Mouse (Mus musculus) layer of hippocampus, postnatal 36 days (tissue): Measurements from ENCODE around the gene Wdr62. TPM values are rescaled to one million over a fixed set of nuclear protein-coding genes. Genes with fewer than 3 reads are reported as not detected.
A peak's percentile ranks its signal among the peaks of the same experiment; 100 is the strongest.

Experiments used
- DNase-seq, 2 experiments: peaks; one replicate each; pipeline ENCODE4 v3.0.0; 2022
- total RNA-seq, 2 experiments: library from RNA; stranded (reverse); gene quantifications; 2 replicates each; pipeline ENCODE4 v1.2.3; 2021

Gene Wdr62
- total RNA-seq, 2 experiments from 2014 or later, result 0.94 to 2.1 TPM

- no peak for DNase-seq
These were observed 26.0 kb upstream of the Wdr62 start for GRCm38 (mm10) chr7:30306083-30306779.

- no peak for DNase-seq
These were observed 20.7 kb upstream of the Wdr62 start for GRCm38 (mm10) chr7:30300914-30301313.

DNA sequence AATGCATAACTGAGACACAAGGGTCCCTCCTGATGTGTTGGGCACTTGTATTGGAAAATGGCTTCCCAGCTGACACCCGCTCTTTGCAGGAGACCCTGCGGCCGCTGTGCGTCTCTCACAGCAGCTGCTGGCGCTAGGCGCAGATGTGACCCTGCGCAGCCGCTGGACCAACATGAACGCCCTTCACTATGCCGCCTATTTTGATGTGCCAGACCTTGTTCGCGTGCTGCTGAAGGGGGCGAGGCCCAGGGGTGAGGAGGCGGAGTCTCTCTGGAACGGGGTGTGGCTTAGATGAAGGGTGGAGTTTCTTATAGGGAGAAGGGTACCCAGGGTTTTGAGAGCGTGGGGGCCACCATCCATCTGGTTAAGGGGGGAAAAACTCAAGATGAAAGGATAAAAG lies 17.0 kb upstream of the Wdr62 start:
- no peak for DNase-seq

- no peak for DNase-seq
These were observed 16.6 kb upstream of the Wdr62 start for GRCm38 (mm10) chr7:30296816-30297215.

GRCm38 (mm10) chr7:30295103-30295502 lies 14.9 kb upstream of the Wdr62 start:
- DNase-seq, result peak; percentile 31 to 46

DNA sequence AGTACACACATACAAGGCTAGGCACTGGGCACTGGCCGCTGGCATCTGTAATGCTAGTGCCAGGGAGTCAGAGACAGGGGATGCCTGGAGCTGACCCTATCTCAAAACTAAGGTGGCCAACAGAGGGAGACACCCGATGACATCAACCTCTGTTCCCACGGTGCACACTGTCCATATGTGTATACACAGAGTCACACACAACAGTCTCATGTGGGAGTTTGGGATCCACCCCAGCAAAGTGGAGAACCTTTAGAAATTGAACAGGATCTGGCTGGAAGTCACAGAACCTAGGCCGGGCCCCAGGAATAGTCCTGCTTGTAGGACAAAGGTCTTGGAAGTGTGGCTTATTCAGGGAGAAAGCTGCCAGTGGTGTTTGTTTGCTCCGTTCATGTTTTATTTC lies 14.1 kb upstream of the Wdr62 start:
- no peak for DNase-seq

DNA sequence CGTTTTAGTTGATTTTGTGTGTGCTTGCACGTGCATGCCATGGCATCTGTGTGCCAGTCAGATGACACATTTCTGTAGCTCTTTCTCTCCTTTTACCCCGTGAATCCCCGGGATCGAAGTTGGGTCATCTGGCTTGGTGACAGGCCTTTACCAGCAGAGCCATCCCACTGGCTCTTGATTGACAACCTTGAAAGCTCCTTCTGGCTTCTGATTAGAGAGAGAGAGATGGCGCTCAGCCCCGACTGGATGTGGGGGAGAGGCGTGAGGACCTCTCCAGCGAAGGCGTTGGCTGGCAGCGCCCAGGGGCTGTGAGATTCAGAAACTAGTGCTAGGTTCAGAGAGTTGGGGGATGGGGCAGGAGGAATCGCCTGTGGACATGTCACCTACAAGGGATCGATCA lies 13.6 kb upstream of the Wdr62 start:
- peak; percentile 32 to 36 for DNase-seq

- peak; percentile 92 to 94 for DNase-seq
These were observed 11.3 kb upstream of the Wdr62 start, which contains the start of gene Clip3 for GRCm38 (mm10) chr7:30291215-30292131. Gene Clip3, plus strand, starts transcription at chr7:30291728.

GRCm38 (mm10) chr7:30289714-30290399 lies 9.6 kb upstream of the Wdr62 start:
- peak; percentile 42 to 59 for DNase-seq

DNA sequence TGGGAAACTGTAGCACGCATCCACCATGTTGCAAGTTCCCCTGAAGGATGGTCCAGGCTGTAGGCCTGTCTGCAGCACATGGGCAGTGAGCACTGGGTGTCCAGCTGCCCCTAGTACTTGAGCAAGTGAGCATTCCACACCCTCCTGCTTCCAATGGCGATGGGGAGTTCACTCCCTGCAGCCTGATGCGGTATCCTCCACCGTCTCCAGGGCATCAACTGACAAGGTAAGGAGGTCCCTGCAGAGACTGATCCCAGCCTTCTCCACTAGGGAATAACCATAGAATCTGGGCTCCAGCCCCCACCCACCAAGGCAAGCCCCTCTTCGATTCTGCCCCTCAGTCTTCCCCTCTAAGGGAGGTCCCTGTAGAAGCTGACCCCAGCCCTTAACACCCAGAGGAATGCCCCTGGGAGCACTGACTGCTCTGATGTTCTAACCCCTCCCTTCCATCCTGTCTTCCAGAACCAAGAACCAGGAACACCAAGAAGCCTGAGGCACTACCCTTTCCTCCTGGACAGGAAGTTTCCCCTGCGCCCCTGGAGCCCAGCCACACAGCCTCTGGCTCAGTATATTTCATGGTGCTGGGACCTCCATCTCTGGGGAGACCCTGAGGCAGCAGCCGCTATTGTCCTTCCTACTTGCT lies 9.0 kb upstream of the Wdr62 start:
- no peak for DNase-seq

DNA sequence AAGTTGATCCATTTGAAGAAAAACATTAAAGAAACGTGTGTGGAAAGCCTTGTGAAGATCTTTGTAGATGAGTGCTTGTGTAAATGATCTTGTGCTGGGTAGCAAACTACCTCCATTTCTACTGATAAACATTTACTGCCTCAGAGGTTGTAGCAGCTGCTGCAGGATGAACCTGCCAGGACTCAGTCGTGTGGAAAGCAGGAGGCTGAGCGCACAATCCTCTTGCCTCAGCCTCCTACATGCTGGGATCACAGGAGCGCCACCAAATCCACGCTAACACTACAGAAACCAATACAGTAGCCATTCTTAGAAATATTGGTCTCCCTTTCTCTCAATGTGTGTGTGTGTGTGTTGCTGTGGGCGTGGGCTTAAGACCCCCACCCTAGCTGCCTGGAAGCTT lies 7.8 kb upstream of the Wdr62 start:
- DNase-seq, result no peak

DNA sequence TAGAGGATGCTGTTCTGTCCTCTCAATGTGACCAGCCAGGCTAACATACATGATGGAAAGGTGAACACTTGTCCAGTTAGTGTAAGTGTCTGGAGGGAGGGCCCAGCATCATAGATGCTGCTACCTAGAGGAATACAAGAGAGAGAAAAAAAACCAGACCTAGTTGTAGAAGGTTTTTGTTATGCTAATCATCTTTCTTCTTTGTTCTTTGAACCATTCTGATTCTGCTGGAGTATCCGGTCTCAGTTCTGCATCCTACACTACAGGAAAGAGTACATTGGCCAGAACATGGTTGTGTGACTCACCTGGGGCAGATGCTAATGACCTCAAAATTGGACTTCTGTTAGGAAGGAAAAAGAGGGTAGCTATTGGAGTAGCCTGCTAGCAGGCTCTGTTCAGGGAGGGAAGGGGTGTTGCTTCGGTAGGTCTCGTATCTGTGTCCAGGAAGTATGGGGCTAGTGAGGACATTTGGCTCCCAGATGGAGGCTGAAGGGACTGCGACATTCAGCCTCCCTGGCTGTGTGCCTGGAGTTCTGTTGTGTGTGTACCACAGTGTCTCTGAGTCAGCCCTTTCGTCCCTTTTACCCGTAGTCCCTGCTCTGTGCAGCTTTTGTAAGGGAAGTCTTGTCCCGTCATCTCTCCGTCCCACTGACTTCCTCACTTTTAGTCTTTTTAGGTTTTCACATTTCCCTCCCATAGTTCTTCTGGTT lies 6.6 kb upstream of the Wdr62 start:
- no peak for DNase-seq

- DNase-seq, result no peak
These were observed 2.5 kb upstream of the Wdr62 start for GRCm38 (mm10) chr7:30282740-30283139.

DNA sequence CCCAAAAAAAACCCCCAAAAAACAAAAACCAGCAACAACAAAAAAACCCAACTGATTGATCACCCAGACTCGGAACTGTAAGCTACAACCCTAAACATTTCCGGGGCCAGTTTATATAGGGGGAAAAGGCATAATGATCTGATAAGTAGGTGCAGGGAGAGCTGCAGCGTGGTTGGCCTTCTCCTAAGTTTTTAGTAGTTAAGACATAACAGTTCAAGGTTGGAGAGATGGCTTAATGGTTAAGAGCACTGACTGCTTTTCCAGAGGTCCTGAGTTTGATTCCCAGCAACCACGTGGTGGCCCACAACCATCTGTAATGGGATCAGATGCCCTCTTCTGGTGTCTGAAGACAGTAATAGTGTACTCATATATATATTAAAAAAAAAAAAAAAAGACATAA lies 1.3 kb upstream of the Wdr62 start:
- DNase-seq, result no peak

GRCm38 (mm10) chr7:30280670-30281138 lies 485 bp upstream of the Wdr62 start:
- DNase-seq, result peak; percentile 82 to 86

DNA sequence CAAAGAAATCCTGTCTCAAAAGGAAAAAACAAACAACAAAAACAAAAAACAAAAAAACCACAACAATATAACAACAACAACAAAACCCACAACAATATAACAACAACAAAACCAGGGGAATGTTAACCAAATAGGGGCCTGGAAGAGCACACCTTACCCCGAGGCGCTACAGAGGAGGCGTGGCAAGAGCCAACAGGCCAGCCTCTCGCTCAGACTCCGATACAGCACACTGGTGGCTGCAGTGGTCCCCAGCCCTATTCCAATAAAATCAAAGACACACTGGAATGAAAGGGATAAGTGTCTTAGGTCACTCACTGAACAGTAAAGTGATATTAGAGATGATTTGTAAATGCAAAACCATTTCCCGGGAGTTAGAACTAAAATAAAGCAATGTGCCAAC lies 683 bp downstream of the Wdr62 start:
- no peak for DNase-seq

GRCm38 (mm10) chr7:30278911-30279310 lies 1.3 kb downstream of the Wdr62 start:
- DNase-seq, result no peak

DNA sequence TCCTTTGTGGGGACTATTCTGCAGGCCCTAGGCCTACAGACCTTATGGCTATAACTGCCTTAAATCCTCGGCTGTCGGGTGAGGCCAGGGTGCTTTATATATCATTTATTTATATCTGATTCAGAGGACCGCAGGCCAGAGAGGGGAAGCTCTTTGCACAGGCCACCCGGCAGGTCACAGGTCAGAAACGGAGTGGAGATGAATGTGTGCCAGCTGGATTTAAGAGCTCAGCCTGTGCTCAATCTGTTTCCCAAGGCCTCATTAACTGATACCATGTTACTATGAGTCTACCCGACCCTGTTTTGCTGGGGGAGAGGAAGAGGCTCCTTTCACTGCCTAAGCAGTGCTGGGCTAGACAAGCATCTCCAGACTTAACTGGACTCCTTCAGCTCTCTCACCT lies 5.8 kb downstream of the Wdr62 start:
- no peak for DNase-seq

DNA sequence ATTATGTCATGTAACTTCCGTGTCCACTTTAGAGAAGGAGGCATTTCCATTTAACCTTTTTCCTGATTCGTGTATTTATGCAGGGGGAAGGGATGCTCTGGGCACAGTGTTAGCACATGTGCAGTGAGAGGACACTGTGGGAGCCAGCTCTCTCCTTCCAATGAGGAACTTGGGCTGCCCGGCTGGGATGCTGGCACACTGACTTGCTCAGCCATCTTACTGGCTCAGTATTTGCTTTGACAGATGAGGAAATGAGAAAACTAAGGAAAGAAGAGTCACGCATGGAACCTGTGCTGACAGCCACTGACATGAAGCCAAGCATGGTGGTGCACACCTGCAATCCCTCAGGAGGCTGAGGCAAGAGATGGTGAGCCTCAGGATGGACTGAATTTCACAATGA lies 10.6 kb downstream of the Wdr62 start:
- no peak for DNase-seq

- DNase-seq, result no peak
These were observed 13.4 kb downstream of the Wdr62 start for GRCm38 (mm10) chr7:30266780-30267179.

DNA sequence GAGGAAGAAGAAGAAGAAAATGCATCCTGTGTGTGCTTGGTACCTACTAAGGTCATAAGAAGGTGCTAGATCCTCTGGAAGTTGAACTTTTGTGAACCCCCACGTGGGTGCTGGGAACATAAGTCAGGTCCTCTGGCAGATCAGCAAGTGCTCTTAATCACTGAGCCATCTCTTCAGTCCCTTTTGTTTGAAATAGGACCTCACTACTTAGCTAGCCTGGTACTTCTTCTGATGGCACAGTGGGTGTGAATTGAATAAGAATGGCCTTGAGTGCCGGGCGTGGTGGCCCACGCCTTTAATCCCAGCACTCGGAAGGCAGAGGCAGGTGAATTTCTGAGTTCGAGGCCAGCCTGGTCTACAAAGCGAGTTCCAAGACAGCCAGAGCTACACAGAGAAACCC lies 14.3 kb downstream of the Wdr62 start:
- DNase-seq, result no peak

GRCm38 (mm10) chr7:30265531-30265930 lies 14.7 kb downstream of the Wdr62 start:
- no peak for DNase-seq
